Mouse (Mus musculus): ENCODE data around the gene Mon1a. TPM values are rescaled to one million over a fixed set of nuclear protein-coding genes. Genes with fewer than 3 reads are reported as not detected.

The Mon1a gene
- total RNA-seq, 2 experiments from 2014 or later = 10.0 to 10.3 TPM

DNA sequence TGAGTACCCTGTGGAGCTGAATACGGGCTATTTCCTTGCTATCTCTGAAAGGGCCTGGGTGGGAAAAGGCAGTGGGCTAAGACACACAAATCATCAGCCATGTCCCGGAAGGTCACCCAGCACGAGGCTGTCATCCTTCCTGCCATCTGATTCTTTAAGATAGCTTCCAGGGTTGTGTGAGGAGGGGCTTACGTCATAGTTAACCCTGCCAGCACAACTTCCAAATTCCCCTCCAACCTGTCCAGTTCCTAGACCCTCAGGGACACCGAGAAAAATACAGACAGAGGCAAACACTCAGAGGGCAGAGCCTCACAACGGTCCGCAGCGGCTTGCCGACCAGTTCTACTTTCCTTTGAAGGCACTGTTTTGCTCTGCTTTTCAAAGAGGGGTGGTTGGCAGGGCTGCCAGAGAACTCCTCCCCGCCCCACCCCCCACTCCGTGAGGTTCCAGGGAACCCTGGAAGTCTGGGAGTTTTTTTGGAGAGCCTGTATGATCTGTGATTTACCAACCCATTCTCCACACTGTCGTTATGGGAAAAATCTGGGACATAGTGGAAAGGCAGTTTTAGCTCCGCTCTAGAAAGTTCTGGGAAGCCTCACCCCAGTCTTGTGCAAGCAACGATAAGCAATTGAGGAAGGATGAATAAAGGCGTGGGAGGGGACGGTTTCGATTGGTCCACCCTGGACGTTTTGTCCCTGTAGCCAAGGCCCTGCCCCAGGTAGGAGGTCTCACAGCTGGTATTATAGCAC, 20.6 kb downstream of the Mon1a start:
- peak; percentile 75 to 86 for DNase-seq

DNA sequence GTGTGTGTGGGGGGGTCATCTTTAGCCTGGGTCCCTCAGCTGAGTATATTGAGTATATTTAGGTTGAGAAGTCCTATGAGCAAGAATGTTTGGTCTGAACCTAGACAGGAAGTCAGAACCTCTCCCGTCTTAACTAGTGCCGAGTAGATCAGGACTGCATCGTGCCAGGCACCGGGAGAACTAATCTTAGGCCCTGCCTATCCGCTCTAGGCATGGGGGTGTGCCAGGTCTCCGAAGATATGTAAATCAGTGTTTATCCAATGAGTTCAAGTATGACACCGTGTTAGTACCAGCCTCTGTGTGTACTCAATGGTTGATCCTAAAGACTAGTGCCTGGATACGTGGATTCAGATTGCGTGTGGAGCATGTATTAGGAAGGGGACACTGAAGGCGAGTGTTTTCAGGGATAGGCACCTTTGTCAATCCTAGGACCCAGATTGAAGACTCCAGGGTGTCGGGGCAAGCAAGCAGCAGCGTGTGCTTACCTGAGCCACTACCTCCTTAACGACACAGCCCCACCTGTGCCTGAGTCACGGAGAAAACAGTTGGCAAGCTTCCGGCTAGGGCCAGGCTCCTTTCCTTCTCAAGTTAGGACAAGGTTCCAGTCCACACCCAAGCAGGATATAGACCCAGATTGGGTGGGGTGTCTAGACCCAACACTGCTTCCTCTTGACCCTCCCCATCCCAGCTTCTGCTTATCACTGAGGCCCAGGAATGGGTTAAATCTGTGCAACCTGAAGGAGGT, 22.2 kb downstream of the Mon1a start:
- DNase-seq = peak in 1 of 2 experiments; percentile 19

DNA sequence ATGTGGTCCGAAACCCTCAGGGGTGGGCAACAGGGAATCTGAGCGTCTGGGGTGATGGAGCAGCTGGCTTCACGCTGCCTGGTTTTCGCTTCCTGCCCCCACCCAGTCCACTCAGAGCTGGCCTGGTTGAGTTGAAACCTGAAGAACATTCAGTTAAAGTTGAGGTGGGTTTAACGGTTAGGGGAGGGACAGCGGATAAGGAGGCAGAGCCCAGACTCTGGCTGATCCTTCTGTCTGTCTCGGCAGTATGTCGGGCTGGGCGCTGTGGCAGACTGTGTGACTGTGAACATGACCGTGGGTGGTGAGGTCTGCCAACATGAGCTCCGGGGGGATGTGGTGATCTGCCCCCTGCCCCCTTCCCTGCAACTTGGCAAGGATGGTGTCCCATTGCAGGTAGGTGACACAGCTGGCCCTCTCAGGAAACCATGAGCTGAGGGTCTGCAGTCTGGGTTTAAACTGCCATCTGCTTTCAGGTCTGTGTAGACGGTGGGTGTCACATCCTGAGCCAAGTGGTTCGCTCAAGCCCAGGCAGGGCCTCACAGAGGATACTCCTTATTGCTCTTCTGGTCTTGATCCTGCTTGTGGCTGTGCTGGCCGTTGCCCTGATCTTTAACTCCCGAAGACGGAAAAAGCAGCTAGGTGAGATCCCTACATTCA, 26.9 kb downstream of the Mon1a start:
- no peak for DNase-seq

GRCm38 (mm10) chr9:107917895-107918608, 30.1 kb downstream of the Mon1a start:
- no peak for DNase-seq

GRCm38 (mm10) chr9:107918884-107919283, 30.9 kb downstream of the Mon1a start:
- no peak for DNase-seq

GRCm38 (mm10) chr9:107919441-107919840, 31.5 kb downstream of the Mon1a start:
- no peak for DNase-seq

GRCm38 (mm10) chr9:107923021-107923420, 35.1 kb downstream of the Mon1a start:
- DNase-seq = peak in 1 of 2 experiments; percentile 31

GRCm38 (mm10) chr9:107923956-107924355, 36.0 kb downstream of the Mon1a start:
- DNase-seq = peak; percentile 70 to 77

DNA sequence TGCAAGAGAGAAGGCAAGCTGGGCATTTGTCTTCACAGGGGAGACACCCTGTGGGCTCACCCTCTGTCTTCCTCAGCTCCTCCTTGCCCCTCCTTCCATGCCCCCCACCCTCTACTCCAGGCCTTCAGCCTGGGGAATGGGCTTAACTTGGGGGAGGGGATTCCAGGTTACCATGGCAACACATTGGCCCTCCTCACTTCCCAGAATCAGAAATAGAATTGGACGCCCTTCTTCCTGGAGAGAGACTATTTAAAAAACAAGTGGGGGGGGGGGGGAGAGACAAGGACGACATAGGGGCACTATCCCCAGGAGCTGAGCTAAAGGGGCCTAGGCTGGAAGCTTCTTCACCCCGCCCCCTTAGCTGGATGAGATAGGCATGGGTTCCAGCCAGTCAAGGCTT, 37.3 kb downstream of the Mon1a start:
- no peak for DNase-seq

DNA sequence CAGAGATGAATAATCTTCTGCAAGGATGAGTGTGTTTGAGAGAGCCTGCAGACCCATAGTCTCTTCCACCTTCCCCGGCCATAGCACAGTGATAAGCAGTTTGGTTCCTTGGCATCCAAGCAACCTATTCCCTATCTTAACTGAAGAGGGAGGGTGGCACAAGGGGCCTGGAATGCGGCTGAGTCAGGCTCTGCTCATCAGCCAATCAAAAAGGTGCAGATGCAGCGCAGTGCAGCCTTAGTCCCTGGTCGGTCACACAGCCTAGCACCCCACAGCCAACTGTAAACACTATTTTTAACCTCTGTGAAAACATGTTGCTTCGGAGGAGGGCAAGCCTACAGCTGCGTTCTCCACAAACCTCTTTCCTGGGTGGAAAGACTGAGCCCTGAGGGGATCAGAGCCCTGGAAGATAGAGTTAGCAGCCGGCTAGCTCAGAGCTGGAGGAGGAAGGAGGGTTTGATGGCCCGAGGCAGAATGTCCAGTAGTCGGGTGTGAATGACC, 39.0 kb downstream of the Mon1a start:
- DNase-seq = peak in 1 of 2 experiments; percentile 48

GRCm38 (mm10) chr9:107927749-107928148, 39.8 kb downstream of the Mon1a start:
- DNase-seq = no peak

DNA sequence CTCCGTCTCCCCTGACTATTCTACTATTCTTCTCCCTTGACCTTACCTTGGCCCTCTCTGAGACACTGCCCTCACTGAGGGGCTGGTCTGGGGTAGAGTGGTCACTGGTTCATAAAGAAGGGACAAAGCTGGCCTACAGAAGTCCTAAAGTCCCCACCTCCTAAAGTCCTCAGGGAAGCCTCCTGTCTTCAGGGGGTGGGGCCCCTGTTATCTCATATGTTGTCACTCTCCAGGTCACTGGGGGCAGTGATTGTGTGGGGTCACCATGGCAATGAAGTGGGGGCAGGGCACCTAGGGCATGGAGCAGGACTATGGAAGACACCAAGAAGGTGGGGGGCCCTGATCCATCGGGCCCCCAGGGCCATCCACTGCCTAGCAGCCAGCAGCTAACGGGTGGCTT, 40.2 kb downstream of the Mon1a start, which contains the start of gene Actl11:
Gene Actl11, plus strand, starts transcription at position 301 of the 400 bp plus-strand sequence.
- DNase-seq = no peak

- no peak for DNase-seq
These were observed 44.3 kb downstream of the Mon1a start for GRCm38 (mm10) chr9:107932221-107932620.

DNA sequence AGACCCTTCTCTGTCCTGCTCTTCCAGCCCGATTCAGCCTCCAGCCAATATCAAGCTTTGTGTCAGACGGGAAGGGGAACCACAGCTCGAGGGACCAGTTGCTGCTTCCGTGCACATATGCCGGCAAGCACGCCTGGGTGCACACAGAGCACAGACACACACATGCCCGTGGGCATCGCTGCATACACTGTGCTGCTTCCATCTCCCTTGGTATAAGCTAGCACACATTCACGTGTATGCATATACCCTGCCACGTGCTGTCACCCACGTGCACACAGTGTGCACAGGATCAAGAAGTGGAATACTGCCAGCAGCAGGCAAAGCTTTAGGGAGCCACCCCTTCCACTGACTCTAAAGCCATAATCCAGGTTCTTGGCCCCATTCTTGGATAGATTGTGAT, 46.2 kb downstream of the Mon1a start:
- no peak for DNase-seq

DNA sequence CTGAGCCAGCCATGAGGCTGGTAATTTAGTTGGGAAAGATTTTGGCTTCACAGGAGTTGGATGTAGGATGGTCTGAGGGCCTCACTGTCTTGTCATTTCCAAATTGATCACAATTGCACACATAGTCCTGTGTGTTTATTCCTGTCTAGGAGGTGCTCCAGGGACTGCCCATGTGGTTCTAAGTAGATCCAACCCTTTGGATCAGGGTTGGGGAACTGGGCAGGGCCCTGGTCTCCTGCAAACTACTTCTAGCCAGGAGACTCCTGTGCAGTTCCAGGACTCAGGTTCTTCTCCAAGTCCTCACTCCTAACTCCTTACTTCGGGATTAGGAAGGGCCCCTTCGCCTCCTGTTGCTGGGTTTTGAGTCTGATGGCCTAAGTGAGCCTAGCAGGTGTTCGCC, 47.4 kb downstream of the Mon1a start, which contains the start of gene Camkv:
Gene Camkv, plus strand, starts transcription at position 301 of the 400 bp plus-strand sequence.
- no peak for DNase-seq

DNA sequence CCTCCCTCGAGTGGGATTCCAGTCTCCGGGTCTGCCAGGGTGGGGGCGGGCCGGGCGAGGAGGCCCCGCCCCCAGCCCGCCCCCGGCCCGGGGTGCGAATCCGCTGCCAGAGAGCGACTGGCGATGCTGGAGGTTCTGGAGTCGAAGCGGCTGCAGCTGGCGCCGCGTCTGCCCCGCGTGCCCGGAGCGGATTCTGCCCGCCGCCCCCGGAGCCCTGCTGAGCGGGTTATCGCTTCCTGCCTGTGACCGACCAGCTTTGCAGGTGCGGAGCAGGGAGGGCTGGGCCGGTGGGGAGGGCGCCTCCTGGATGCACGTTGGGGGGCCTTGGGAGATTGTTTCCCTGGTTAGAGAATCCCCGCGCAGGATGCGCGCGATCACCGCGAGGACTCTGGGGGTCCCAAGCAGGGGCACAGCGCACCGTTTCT, 47.9 kb downstream of the Mon1a start:
- DNase-seq = no peak

DNA sequence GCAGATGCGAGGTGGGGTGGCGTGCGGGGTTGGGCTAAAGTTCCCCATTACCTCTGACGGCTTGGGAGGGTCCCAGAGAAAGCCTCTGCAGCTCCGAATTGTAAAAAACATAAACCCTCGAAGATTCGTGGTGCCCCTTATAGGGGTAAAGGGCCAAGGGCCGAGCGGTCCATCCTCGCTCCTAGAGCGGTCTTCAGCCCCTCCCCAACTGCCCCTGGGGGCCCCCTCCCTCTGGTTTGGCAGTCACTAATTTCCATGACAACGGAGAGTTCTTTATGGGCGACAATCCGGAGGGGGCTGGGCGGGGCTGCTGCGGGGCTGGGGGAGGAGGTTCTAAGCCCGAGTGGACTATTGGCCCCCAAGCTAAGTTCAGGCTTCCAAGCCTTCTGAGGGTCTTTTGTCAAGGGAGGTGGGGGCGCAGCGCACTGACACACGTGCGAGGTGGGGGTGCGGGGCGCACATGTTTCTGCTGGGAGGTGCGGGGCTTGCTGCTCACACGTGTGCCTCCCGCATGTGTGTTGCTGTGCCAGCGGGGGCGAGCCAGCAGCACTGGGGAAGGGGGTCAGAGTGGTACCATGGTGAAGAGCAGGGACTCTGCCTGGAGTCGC, 48.4 kb downstream of the Mon1a start:
- DNase-seq = no peak

- DNase-seq = no peak
These were observed 48.9 kb downstream of the Mon1a start for GRCm38 (mm10) chr9:107936831-107937230.

DNA sequence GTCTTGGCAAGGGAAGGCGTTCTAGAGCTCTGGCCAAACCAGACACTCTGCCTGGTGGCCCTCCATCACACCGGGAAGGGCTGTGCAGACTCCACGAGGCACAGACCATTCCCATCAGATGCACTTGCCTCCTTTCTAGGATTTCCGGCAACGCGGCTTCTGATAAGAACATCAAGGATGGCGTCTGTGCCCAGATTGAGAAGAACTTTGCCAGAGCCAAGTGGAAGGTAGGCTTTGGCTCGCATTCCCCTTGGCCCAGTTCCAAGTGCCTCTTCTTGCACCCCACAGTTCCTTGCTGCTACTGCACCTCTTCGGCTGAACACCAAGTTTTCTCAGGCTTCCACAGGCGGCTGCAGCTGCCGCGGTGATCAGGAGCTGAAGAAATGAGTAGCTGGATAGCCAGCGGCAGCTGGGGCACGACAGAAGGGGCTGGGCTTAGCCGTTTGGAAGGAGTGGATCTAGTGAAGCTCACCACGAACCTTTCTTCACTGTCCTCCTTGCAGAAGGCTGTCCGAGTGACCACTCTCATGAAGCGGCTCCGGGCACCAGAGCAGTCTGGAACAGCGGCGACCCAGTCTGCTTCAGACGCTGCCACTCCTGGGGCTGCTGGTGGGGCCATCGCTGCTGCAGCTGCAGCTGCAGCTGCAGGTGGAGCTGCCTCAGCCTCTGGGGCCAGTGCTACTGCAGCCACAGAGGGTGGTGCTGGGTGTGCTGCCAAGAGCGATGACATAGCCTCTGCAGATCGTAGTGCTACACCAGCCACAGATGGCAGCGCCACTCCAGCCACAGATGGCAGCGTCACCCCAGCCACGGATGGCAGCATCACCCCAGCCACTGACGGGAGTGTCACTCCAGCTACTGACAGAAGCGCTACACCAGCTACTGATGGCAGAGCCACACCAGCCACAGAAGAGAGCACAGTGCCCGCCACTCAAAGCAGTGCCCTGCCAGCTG, 59.6 kb downstream of the Mon1a start:
- no peak for DNase-seq

Data from heart, adult 18-20 months (tissue).